ENCODE assay signal across 12 mouse cellular contexts in genomic region chr5:142825665-142826064, GRCm38 (mm10). TPM values are rescaled to one million over a fixed set of nuclear protein-coding genes. Genes with fewer than 3 reads are reported as not detected.
A peak's percentile ranks its signal among the peaks of the same experiment; 100 is the strongest.
DNase-seq lines count a peak whose midpoint lies in the region; ATAC-seq and TF ChIP-seq lines count a peak whose summit lies in the region.
"Had no signal": no experiment of that assay in that cellular context is flagged by ENCODE, and none has a peak within 500 bp of the region (broad histone marks: within the 10 kb centered on the region; RNA-seq: fewer than 3 reads in every experiment).

No protein-coding gene starts in this region.

- 0 out of 2 replicates have a peak, but pooled peaks have one; percentile 11 for TF ChIP-seq POLR2A in embryonic fibroblast, embryonic 13.5 days (IDR thresholded peaks at IDR 0.05; ENCODE audit: low read depth, low read length)

- no peak overlapping the region for H3K4me2 ChIP-seq in hindbrain, embryonic 12.5 days (replicated peaks)
- H3K4me2 ChIP-seq in hindbrain, embryonic 16.5 days (ENCODE audit: low read length), result no peak overlapping the region
- H3K4me2 ChIP-seq in stomach, embryonic 14.5 days (replicated peaks; ENCODE audit: low read depth, low read length), result no peak overlapping the region
- H3K4me2 ChIP-seq in intestine, embryonic 16.5 days (ENCODE audit: low read depth, low read length), result no peak overlapping the region

- no peak for ATAC-seq in hindbrain, embryonic 12.5 days (ENCODE audit: low FRiP score)
- no peak for ATAC-seq in hindbrain, embryonic 16.5 days
- ATAC-seq in stomach, embryonic 14.5 days (ENCODE audit: insufficient number of reproducible peaks, insufficient read depth, low FRiP score, low read depth), result no peak
- ATAC-seq in intestine, embryonic 16.5 days, result no peak

- no peaks in the 10 kb centered on the region for H3K27me3 ChIP-seq in hindbrain, embryonic 12.5 days
- H3K27me3 ChIP-seq in hindbrain, embryonic 16.5 days (replicated peaks; ENCODE audit: control insufficient read depth, insufficient read depth, low read length), result no peaks in the 10 kb centered on the region
- H3K27me3 ChIP-seq in stomach, embryonic 14.5 days (ENCODE audit: control insufficient read depth, insufficient read depth, low read length), result no peaks in the 10 kb centered on the region
- no peaks in the 10 kb centered on the region for H3K27me3 ChIP-seq in intestine, embryonic 16.5 days (replicated peaks; ENCODE audit: control insufficient read depth, insufficient read depth, low read length)

- TF ChIP-seq CTCF in embryonic fibroblast, embryonic 13.5 days (IDR thresholded peaks at IDR 0.05; ENCODE audit: borderline replicate concordance, insufficient read depth, low read length), result no peak

- H3K4me1 ChIP-seq in hindbrain, embryonic 12.5 days, result peaks cover 38% of the 10 kb centered on the region
- H3K4me1 ChIP-seq in hindbrain, embryonic 16.5 days (ENCODE audit: control insufficient read depth, insufficient read depth, low read depth, low read length), result peaks cover 33% of the 10 kb centered on the region
- H3K4me1 ChIP-seq in embryonic fibroblast, embryonic 13.5 days (ENCODE audit: control insufficient read depth, insufficient read depth, low read length), result 0 out of 2 replicates have a peak, but pooled peaks cover 3% of the 10 kb centered on the region
- peaks cover 18% of the 10 kb centered on the region for H3K4me1 ChIP-seq in stomach, embryonic 14.5 days (ENCODE audit: control insufficient read depth, insufficient read depth, low read length)
- peaks cover 15% of the 10 kb centered on the region for H3K4me1 ChIP-seq in intestine, embryonic 16.5 days (ENCODE audit: control insufficient read depth, insufficient read depth, low read length)

- no peaks in the 10 kb centered on the region for H3K36me3 ChIP-seq in hindbrain, embryonic 12.5 days
- no peaks in the 10 kb centered on the region for H3K36me3 ChIP-seq in hindbrain, embryonic 16.5 days (ENCODE audit: control insufficient read depth, insufficient read depth, low read length)
- H3K36me3 ChIP-seq in stomach, embryonic 14.5 days (ENCODE audit: control insufficient read depth, insufficient read depth, low read length), result no peaks in the 10 kb centered on the region
- H3K36me3 ChIP-seq in intestine, embryonic 16.5 days (ENCODE audit: control insufficient read depth, insufficient read depth, low read length), result no peaks in the 10 kb centered on the region

- no peak overlapping the region for H3K9ac ChIP-seq in hindbrain, embryonic 12.5 days
- H3K9ac ChIP-seq in hindbrain, embryonic 16.5 days (ENCODE audit: low read depth, low read length), result no peak overlapping the region
- H3K9ac ChIP-seq in stomach, embryonic 14.5 days (replicated peaks; ENCODE audit: low read depth, low read length), result no peak overlapping the region
- H3K9ac ChIP-seq in intestine, embryonic 16.5 days (ENCODE audit: low read depth, low read length), result no peak overlapping the region

- 66% methylated on average over 5 of the region's 5 CpGs for whole genome bisulfite sequencing in hindbrain, embryonic 12.5 days
- whole genome bisulfite sequencing in hindbrain, embryonic 16.5 days, result 80% methylated on average over 5 of the region's 5 CpGs
- 80% methylated on average over 5 of the region's 5 CpGs for WGBS in stomach, embryonic 14.5 days
- WGBS in intestine, embryonic 16.5 days, result 79% methylated on average over 5 of the region's 5 CpGs

- H3K4me3 ChIP-seq in hindbrain, embryonic 12.5 days, result no peak overlapping the region
- no peak overlapping the region for H3K4me3 ChIP-seq in hindbrain, embryonic 16.5 days (ENCODE audit: low read length)
- H3K4me3 ChIP-seq in embryonic fibroblast, embryonic 13.5 days (ENCODE audit: insufficient read depth, low read length), result no peak overlapping the region
- no peak overlapping the region for H3K4me3 ChIP-seq in stomach, embryonic 14.5 days (ENCODE audit: low read depth, low read length)
- H3K4me3 ChIP-seq in intestine, embryonic 16.5 days (ENCODE audit: low read length), result no peak overlapping the region
- H3K4me3 ChIP-seq: heart, adult 2 months had no signal

- H3K9me3 ChIP-seq in hindbrain, embryonic 12.5 days (replicated peaks), result no peaks in the 10 kb centered on the region
- no peaks in the 10 kb centered on the region for H3K9me3 ChIP-seq in hindbrain, embryonic 16.5 days (ENCODE audit: control insufficient read depth, low read length)
- H3K9me3 ChIP-seq in stomach, embryonic 14.5 days (ENCODE audit: control insufficient read depth, low read depth, low read length), result no peaks in the 10 kb centered on the region
- H3K9me3 ChIP-seq in intestine, embryonic 16.5 days (ENCODE audit: control insufficient read depth, low read length), result no peaks in the 10 kb centered on the region

- H3K27ac ChIP-seq in hindbrain, embryonic 12.5 days, result peak overlapping the region; percentile 48; the same call in 1 of the 2 replicates
- H3K27ac ChIP-seq in hindbrain, embryonic 16.5 days (ENCODE audit: low read depth, low read length), result no peak overlapping the region; the same call in 1 of the 2 replicates
- no peak overlapping the region for H3K27ac ChIP-seq in embryonic fibroblast, embryonic 13.5 days (ENCODE audit: insufficient read depth, low read length)
- H3K27ac ChIP-seq in stomach, embryonic 14.5 days (ENCODE audit: low read length), result peak overlapping the region; percentile 12; the same call in 1 of the 2 replicates
- no peak overlapping the region for H3K27ac ChIP-seq in intestine, embryonic 16.5 days (ENCODE audit: low read length)
- H3K27ac ChIP-seq: heart, adult 2 months had no signal

- peak; percentile 59 to 88 for DNase-seq in kidney, postnatal 25 days
- DNase-seq in right cerebral cortex, postnatal 14 days, result no peak
- no peak for DNase-seq in testis, postnatal 14 days (ENCODE audit: low spot score)
- DNase-seq: cerebellum, postnatal 14 days; heart, adult 2 months; layer of hippocampus, adult 9-11 months; lung, postnatal 36 days had no signal

RNA-seq across cellular contexts. Expression of gene Tnrc18, which starts 8.2 kb away (rescaled TPM):
- 72.8 and 73.7 TPM in 2 replicates for polyA plus RNA-seq in hindbrain, embryonic 12.5 days (2016; fragmentation: Nextera tagmentation; extraction: Ambion mirVana)
- 19.7 and 23.8 TPM in 2 replicates for polyA plus RNA-seq in hindbrain, embryonic 16.5 days (2015; fragmentation: Nextera tagmentation; extraction: Ambion mirVana)
- polyA plus RNA-seq in embryonic fibroblast, embryonic 13.5 days (2011; ENCODE audit: insufficient read length, low read depth, missing spikeins), result 98.0 and 124 TPM in 2 replicates
- polyA plus RNA-seq in stomach, embryonic 14.5 days (2014; fragmentation: Nextera tagmentation; extraction: Ambion mirVana), result 36.0 and 41.2 TPM in 2 replicates
- 10.5 and 13.2 TPM in 2 replicates for polyA plus RNA-seq in intestine, embryonic 16.5 days (2015; fragmentation: Nextera tagmentation; extraction: Ambion mirVana)

Comparison
In these comparisons a context has a peak if more than half of its experiments do, and no peak if none do; other contexts are left out.
1. H3K27ac ChIP-seq: peak in hindbrain, embryonic 12.5 days (single experiment) and stomach, embryonic 14.5 days (single experiment); none in hindbrain, embryonic 16.5 days (single experiment), embryonic fibroblast, embryonic 13.5 days (single experiment) and intestine, embryonic 16.5 days (single experiment).
2. DNase-seq: peak in kidney, postnatal 25 days (2 of 2); none in right cerebral cortex, postnatal 14 days (single experiment) and testis, postnatal 14 days (single experiment).